Mouse (Mus musculus) midbrain, embryonic 11.5 days (tissue): Measurements from ENCODE around the gene Hsd3b2. TPM values are rescaled to one million over a fixed set of nuclear protein-coding genes. Genes with fewer than 3 reads are reported as not detected.
"Not testable (repeated sequence)": the region's sequence is repeated elsewhere in the genome, so short reads cannot be mapped to it uniquely, and the experiment has no call there.

Experiments
- ATAC-seq: fragments of 200-750 bp; cut with Nextera tagmentation; 2 replicates; pipeline ENCODE4 v1.8.0; 2017; ENCODE audit warnings: moderate TSS enrichment, moderate library complexity; ENCODE audit not compliant: low FRiP score
- DNase-seq: peaks from one replicate; pipeline ENCODE4 v3.0.0; 2015; ENCODE audit warnings: low spot score; ENCODE audit errors: missing footprints
- H3K27ac ChIP-seq: fragments of 300-500 bp; sonication (generic); 2 replicates; pipeline ENCODE4 v1.5.1; 2014; ENCODE audit warnings: low read depth, low read length
- H3K27me3 ChIP-seq: fragments of 300-500 bp; sonication (generic); 2 replicates; pipeline ENCODE4 v1.6.1; 2014; ENCODE audit warnings: mild to moderate bottlenecking, low read length, moderate library complexity, mixed read lengths; ENCODE audit not compliant: control insufficient read depth, insufficient read depth
- H3K36me3 ChIP-seq: fragments of 300-500 bp; sonication (generic); 2 replicates; pipeline ENCODE4 v1.6.1; 2014; ENCODE audit warnings: mild to moderate bottlenecking, low read length, moderate library complexity, mixed read lengths; ENCODE audit not compliant: control insufficient read depth, insufficient read depth
- H3K4me1 ChIP-seq: fragments of 300-500 bp; sonication (generic); 2 replicates; pipeline ENCODE4 v1.6.1; 2014; ENCODE audit warnings: low read length; ENCODE audit not compliant: control insufficient read depth, insufficient read depth
- H3K4me2 ChIP-seq: fragments of 300-500 bp; sonication (generic); 2 replicates; pipeline ENCODE4 v1.6.1; 2014; ENCODE audit warnings: mild to moderate bottlenecking, moderate library complexity
- H3K4me3 ChIP-seq: fragments of 300-500 bp; sonication (generic); 2 replicates; pipeline ENCODE4 v1.5.1; 2014; ENCODE audit warnings: low read depth, low read length
- H3K9ac ChIP-seq: fragments of 300-500 bp; sonication (generic); 2 replicates; pipeline ENCODE4 v1.6.1; 2014; ENCODE audit warnings: low read length
- H3K9me3 ChIP-seq: fragments of 300-500 bp; sonication (generic); 2 replicates; pipeline ENCODE4 v1.6.1; 2016; ENCODE audit warnings: low read length; ENCODE audit not compliant: control insufficient read depth
- WGBS: fragments of 180-500 bp; shearing (Covaris S2); extraction: QIAGEN DNeasy Blood & Tissue Kit; methylation state at CpG from one replicate; pipeline ENCODE4 v1.1.7; 2014; 5-methylcytosine and 5-hydroxymethylcytosine counted together
- polyA plus RNA-seq: library from polyadenylated mRNA; unstranded; fragments of >200 nt; fragmentation: Nextera tagmentation; extraction: Ambion mirVana; gene quantifications from 2 replicates; pipeline ENCODE4 v1.2.1, GENCODE M21; 2014

The Hsd3b2 gene
- not detected in 2 replicates for polyA plus RNA-seq

DNA sequence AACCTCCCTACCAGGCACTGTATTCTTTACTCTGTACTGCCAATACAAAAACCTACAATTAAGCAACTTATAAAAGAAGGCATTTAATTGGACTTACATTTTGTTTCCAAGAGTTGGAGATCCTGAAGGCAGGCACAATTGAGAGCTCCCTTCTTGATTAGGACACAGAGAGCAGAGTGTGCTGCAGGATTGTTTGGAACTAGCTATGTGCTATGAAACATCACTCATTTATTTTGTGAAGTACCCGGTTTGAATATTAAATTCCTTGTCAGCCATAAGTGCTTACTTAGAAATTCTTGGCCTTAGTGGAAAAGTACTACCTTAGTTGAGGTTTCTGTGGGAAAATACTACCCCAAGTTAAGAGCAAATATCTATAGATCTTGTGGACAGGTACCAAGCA lies at the start of gene Hsd3b2:
TSS of gene Hsd3b2 (minus strand) at position 168 of the 400 bp plus-strand sequence.
- Histone ChIP-seq H3K4me1 (no peaks in the 10 kb centered on the region), H3K27me3 (no peaks in the 10 kb centered on the region), H3K9ac (no peak within 1 kb of the TSS), H3K36me3 (no peaks in the 10 kb centered on the region), H3K9me3 (no peaks in the 10 kb centered on the region), H3K27ac (no peak within 1 kb of the TSS), H3K4me2 (no peak within 1 kb of the TSS), H3K4me3 (no peak within 1 kb of the TSS)
- 79% methylated on average over 1 of the region's 1 CpGs for WGBS
- ATAC-seq, result no peak
- no peak for DNase-seq

DNA sequence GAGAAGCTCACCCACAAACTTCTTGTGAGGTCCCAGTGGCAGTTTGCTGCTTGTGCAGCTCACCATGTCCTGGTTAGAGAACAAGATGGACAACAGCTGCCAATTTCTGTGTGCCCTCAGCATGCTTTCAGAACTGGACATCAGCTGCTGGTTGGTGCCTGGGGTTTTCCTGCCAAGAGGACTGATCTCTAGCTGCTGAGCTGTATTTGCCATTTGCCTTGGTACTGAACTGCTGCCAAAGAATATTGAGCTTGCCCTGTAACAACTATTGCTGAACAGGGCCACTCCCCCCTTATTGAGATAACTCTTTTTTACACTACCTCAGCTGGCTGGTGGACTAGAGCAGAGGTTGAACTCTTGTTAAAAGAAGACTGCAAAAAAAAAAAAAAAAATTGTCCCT lies 39.8 kb upstream of the Hsd3b2 start:
- ATAC-seq (no peak), DNase-seq (no peak)
- Histone ChIP-seq H3K27ac (no peak overlapping the region), H3K9me3 (no peaks in the 10 kb centered on the region), H3K27me3 (no peaks in the 10 kb centered on the region), H3K4me1 (no peaks in the 10 kb centered on the region), H3K4me3 (no peak overlapping the region), H3K36me3 (no peaks in the 10 kb centered on the region), H3K9ac (no peak overlapping the region), H3K4me2 (no peak overlapping the region)

DNA sequence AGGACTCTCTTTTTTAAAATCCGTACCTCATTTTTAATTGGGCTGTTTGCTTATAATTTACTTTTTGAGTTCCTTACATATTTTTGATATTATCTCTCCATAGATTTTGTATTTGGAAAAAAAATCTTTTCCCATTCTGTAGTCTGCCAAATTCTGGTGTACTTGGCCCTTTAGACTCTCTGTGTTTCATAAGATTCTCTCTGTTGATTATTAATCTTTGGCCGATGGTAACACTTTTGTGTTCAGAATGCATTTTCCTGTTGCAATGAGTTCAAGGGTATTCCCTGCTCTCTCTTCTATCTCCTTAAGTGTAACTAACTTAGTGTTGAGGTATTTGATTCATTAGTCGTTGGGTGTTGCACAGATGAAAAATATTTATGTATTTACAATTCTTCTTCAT lies 32.5 kb upstream of the Hsd3b2 start:
- ATAC-seq (no peak), DNase-seq (no peak)
- H3K27me3 ChIP-seq, result no peaks in the 10 kb centered on the region
- H3K4me2 ChIP-seq, result no peak overlapping the region
- H3K4me3 ChIP-seq, result no peak overlapping the region
- no peaks in the 10 kb centered on the region for H3K4me1 ChIP-seq
- H3K27ac ChIP-seq, result no peak overlapping the region
- no peaks in the 10 kb centered on the region for H3K9me3 ChIP-seq
- no peak overlapping the region for H3K9ac ChIP-seq
- WGBS, result 85% methylated on average over 3 of the region's 3 CpGs
- no peaks in the 10 kb centered on the region for H3K36me3 ChIP-seq

DNA sequence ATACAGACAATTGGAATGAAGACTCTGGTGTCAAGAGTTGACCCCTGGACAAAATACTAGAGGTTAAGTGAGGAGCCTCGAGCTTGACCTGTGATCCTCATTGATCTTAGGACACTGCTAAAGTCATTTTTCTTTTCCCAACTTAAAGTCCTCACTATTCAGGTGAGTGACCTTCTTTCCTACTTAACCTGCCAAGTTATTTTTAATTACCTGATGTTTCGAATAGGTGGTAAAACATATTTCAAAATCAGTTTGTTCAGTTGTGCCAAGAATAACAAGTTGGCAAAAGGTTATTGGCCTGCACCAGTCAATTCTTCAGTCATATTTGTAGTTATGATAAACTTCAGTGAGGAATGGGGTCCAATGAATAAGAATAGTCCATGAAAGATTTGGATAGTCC lies 27.8 kb upstream of the Hsd3b2 start:
- no peak overlapping the region for H3K4me3 ChIP-seq
- 74% methylated on average over 2 of the region's 2 CpGs for WGBS
- H3K27me3 ChIP-seq, result no peaks in the 10 kb centered on the region
- H3K27ac ChIP-seq, result no peak overlapping the region
- no peak overlapping the region for H3K4me2 ChIP-seq
- no peaks in the 10 kb centered on the region for H3K4me1 ChIP-seq
- no peak overlapping the region for H3K9ac ChIP-seq
- H3K9me3 ChIP-seq, result no peaks in the 10 kb centered on the region
- ATAC-seq, result no peak
- DNase-seq, result no peak
- no peaks in the 10 kb centered on the region for H3K36me3 ChIP-seq

DNA sequence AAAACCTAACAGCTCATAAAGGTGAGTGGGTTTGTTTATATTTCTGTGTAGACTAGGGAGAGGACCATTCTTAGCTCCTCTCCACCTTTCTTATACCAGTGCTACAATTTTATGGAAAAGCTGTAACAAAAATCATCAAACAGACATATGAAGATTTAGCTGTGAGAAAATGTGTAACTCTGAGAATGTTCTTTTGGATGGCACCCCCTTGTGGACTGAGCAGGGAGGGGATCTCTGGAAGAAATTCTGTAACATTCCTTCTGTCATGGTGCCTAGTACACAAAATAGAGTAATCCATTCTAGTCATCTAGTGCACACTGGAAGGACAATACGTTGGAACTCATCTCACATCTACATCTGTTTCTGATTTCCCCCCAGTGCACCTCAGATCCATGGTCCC lies 16.7 kb upstream of the Hsd3b2 start:
- not testable (repeated sequence) for H3K4me2 ChIP-seq, H3K36me3 ChIP-seq, H3K4me3 ChIP-seq, DNase-seq, H3K9ac ChIP-seq, H3K9me3 ChIP-seq, ATAC-seq, H3K27ac ChIP-seq, H3K27me3 ChIP-seq, H3K4me1 ChIP-seq
- 55% methylated on average over 1 of the region's 1 CpGs for WGBS

DNA sequence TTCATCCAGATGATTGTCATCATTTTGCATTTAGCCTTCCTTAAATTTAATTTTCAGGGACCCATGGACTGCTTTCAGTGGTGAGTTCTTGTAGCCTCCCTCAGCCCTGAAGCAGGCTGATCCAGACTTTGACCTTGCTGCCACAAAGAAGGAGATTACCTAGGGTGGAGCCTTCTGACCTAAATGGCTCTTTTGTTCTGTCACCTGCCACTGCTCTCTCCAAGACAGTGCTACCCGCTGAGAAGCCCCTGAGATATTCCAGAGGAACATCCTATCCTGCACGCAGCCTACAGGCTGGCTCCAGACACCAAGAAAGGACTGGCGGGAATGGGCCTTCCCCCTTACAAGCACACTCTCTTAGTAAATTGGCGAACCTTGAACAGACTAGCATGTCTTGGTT lies 10.0 kb upstream of the Hsd3b2 start:
- Histone ChIP-seq H3K4me1 (no peaks in the 10 kb centered on the region), H3K27me3 (no peaks in the 10 kb centered on the region), H3K36me3 (no peaks in the 10 kb centered on the region), H3K4me2 (no peak overlapping the region), H3K27ac (no peak overlapping the region), H3K9me3 (no peaks in the 10 kb centered on the region), H3K4me3 (no peak overlapping the region), H3K9ac (no peak overlapping the region)
- no peak for ATAC-seq
- no peak for DNase-seq
- 44% methylated on average over 4 of the region's 4 CpGs for WGBS

DNA sequence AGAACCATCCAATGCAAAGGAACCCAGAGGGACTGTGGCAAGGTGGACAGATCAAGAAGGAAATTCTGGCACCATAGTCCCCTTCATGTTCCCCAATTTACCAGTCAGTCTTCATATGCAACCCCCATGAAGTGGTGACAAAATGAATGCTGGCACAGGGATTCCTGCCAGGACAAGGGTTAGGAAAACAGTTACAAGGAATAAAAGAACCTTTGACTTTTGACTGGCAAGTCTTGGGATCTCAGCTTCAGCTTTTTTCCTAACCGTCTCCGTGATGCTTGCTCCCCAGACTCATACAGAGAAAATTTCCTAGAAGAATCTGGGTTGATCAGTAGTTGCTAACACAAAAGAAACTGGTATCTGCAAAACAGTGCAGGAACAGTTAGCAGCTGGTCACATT lies 9.4 kb upstream of the Hsd3b2 start:
- no peak overlapping the region for H3K4me2 ChIP-seq
- no peak overlapping the region for H3K27ac ChIP-seq
- H3K4me1 ChIP-seq, result no peaks in the 10 kb centered on the region
- DNase-seq (no peak), ATAC-seq (no peak)
- H3K9ac ChIP-seq, result no peak overlapping the region
- H3K36me3 ChIP-seq, result no peaks in the 10 kb centered on the region
- 84% methylated on average over 2 of the region's 2 CpGs for WGBS
- H3K9me3 ChIP-seq, result no peaks in the 10 kb centered on the region
- no peak overlapping the region for H3K4me3 ChIP-seq
- H3K27me3 ChIP-seq, result no peaks in the 10 kb centered on the region

DNA sequence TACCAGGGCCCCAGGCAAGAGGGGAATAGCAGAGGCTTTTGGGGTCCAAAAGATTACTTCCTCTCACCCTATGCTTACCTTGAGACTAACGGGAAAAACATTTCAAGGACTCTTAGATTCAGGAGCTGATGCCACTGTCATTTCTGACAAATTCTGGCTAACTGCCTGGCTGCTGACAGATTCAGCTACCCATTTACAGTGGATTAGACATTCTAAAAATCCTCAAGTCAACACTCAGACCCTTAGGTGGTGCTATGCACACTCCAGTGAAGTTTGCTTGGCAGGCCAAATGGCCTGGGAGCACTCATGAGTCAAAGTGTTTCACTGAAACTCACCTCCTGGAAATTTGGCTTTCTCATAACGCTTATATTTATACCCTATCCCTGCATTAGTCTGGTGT lies 1.9 kb upstream of the Hsd3b2 start:
- H3K4me1 ChIP-seq, result no peaks in the 10 kb centered on the region
- no peaks in the 10 kb centered on the region for H3K9me3 ChIP-seq
- DNase-seq (no peak), ATAC-seq (no peak)
- H3K27ac ChIP-seq, result no peak overlapping the region
- H3K9ac ChIP-seq, result no peak overlapping the region
- no peak overlapping the region for H3K4me2 ChIP-seq
- no peaks in the 10 kb centered on the region for H3K36me3 ChIP-seq
- H3K27me3 ChIP-seq, result no peaks in the 10 kb centered on the region
- WGBS, result 79% methylated on average over 2 of the region's 2 CpGs
- H3K4me3 ChIP-seq, result no peak overlapping the region

DNA sequence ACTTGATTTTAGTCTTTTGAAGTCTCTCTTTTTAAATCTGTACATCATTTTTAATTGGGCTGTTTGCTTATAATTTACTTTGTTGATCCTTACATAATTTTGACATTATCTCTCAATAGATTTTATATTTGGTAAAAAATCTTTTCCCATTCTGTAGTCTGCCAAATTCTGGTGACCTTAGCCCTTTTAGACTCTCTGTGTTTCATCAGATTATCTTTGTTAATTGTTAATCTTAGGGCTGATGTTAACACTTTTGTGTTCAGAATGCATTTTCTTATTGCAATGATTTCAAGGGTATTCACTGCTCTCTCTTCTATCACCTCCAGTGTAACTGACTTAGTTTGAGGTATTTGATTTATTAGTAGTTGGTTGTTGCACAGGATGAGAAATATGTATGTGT lies 3.6 kb downstream of the Hsd3b2 start:
- Histone ChIP-seq H3K9ac (no peak overlapping the region), H3K4me2 (no peak overlapping the region), H3K27ac (no peak overlapping the region), H3K4me1 (no peaks in the 10 kb centered on the region), H3K4me3 (no peak overlapping the region), H3K27me3 (no peaks in the 10 kb centered on the region), H3K36me3 (no peaks in the 10 kb centered on the region), H3K9me3 (no peaks in the 10 kb centered on the region)
- ATAC-seq (no peak), DNase-seq (no peak)

DNA sequence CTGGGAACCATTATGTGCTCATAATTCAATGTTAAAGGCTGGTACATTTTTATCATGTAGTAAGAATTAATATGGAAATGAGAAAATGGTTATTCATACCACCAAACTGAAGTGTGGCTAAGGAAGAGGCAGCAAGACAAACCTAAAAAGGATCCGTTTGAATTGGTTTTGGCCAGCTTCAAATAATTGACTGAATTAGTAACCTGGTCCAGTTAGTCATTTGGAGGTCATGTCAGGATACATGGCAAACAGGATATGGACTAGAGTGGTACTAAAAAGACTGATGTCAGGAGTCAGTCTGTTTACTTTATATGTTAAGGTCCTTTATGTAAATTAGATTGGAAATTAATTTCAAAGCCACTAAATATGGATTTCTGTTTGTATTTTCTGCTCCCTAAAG lies 41.9 kb downstream of the Hsd3b2 start:
- no peaks in the 10 kb centered on the region for H3K9me3 ChIP-seq
- ATAC-seq, result no peak
- H3K4me3 ChIP-seq, result no peak overlapping the region
- no peak overlapping the region for H3K4me2 ChIP-seq
- H3K36me3 ChIP-seq, result no peaks in the 10 kb centered on the region
- DNase-seq, result no peak
- H3K27ac ChIP-seq, result no peak overlapping the region
- 73% methylated on average over 1 of the region's 1 CpGs for WGBS
- no peak overlapping the region for H3K9ac ChIP-seq
- H3K27me3 ChIP-seq, result no peaks in the 10 kb centered on the region
- H3K4me1 ChIP-seq, result no peaks in the 10 kb centered on the region
